Mouse (Mus musculus) thymus, postnatal 4 days (tissue): Measurements from ENCODE around the gene Gigyf1.
A peak's percentile ranks its signal among the peaks of the same experiment; 100 is the strongest.

Experiments used
- DNase-seq: peaks from one replicate; pipeline ENCODE4 v3.0.0; 2021

Gene Gigyf1

DNA sequence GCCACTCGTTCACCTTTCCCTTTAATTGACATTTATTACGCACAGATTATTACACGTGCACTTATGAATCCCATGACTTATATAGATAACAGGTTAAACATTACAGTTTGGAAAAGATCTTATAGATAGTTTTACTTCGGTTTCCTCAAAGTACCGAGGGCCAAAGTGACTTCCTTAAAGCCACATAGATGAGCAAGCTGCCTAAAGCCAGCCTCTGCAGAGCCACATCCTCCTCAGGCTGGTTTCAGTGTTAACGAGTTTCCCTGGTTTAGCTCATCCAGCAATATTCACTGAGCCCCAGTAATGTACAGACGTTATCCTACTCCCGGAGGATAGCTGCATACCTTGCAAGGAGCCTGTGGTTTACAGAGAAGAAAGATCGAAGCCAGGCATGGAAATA lies 17.0 kb downstream of the Gigyf1 start:
- DNase-seq = no peak

DNA sequence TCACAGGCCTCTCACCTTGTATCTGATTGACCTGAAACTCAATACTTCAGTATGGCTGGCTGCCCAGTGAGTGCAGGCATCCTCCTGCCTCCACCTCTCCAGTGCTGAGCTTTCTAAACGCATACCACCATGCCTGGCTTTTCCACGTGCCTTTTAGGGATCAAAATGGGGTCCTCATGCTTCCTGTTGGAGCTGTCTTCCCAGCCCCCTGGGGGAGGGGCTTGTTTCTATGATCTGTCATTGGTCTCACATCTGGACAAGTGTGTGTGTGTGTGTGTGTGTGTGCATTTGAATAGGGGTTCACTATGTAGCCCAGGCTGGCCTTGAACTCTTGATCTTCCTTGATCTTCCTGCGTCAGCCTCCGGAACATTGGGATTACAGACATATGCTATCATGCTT lies 19.1 kb downstream of the Gigyf1 start:
- DNase-seq = no peak

DNA sequence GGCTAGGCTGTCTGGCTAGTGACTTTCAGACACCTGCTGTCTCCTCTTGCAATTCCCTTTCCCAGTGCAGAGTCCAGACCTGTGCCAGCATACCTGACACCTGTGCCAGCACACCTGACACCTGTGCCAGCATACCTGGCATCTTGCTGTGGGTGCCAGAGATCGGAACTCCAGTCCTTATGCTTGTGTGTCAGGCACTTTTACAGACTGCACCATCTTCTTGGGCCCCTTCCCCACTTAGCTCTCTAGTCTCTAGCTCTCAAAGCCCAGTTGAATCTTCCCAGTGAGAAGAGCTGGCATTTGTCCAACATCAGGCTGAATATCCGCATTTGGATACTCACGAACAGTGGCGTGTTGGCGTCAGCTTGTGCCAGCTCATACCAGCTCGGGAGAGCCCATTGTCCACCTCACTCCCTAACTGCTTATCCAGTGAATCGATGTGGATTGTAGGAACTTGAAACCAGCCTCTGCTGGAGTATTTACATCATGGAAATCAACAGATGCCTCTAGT lies 21.0 kb downstream of the Gigyf1 start:
- DNase-seq = no peak

- no peak for DNase-seq
Observed at GRCm38 (mm10) chr5:137540991-137541390, 22.6 kb downstream of the Gigyf1 start.

DNA sequence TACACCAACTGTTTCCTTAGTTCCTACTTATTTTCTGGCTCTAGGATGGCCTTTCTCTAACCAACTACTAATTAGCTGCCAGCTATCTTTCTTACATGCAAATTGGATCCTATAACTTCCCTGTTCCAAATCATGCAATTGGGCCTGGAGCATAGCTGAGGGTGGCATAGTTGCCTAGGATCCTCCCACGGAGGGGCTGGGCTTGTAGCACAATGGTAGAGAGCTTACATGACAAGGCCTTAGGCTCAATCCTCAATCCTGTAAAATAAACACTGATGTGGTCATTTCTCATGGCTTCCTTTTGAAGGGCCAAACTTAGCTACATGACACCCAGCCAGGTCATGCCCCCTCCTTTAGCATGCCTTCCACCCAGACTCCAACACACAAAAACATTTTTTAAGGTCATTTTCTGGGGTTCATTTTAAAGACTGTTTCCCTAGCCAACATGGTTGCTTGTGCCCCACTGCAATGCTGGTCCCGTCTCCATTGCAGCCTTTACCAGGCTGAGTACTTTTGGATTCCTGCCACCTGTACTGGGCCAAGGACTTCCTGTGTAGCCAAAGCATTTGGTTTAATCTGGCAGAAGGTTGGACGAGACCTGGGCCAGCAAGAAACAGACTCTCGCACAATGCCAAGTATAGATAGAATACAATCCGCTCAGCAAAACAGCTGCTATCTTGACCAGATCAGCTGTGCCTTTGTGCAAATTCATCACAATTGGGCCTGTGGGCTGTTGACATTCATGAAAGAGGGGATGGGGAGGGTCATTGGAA lies 23.6 kb downstream of the Gigyf1 start:
- DNase-seq = no peak

DNA sequence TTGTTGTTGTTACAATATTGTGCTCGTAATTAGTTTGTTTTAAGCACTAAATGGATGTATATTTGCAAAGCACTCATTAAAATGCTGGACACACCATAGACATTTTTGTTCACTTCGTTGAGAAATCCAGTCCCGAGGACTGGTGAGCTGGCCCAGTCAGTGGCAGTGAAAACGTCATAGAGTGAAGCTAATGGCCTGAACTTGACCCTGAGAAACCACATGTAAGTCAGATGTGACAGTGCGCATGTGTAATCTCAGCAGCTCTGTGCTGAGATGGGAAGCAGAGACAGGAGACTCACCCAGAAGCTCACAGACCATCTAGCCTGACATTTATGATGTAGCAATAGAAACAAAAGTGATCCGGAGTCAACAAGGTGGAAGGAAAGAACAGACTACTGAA lies 26.6 kb downstream of the Gigyf1 start:
- no peak for DNase-seq

GRCm38 (mm10) chr5:137545596-137545995 lies 27.2 kb downstream of the Gigyf1 start:
- DNase-seq = no peak

DNA sequence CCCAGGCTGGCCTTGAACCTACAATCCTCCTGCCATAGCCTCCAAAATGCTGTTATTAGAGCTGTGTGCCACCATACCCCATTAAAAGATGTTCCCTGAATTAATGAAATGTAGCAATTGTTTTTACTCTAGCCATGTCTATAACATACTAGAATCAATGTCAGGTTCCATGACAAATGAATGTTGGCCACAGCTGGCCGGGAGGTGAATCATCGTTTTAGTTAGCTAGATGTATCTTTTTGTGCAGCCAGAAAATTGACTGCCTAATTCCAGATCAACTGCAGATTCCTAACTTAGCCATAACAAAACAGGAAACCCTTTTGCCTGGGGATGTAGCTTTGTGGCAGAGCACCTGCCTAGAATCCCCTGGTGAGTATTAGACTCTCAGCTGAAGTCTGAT lies 31.5 kb downstream of the Gigyf1 start:
- DNase-seq = no peak

DNA sequence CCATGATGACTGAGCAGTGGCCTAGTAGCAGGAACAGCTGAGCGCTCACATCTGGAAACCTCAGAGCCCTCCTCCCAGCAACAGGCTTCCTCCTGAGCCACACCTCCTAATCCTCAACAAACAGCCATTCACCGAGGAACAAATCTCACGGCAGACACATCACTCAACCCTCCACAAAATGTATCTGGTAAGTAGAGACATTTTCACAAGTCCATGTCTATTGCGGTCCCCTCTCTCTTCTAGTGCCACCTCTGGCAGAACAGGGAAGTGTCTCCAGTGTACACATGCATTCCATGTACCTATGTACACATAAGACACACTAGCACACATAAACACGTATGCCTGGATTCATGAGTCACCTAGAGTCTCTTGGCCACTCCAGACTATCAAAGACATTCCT lies 32.8 kb downstream of the Gigyf1 start:
- peak; percentile 69 for DNase-seq

GRCm38 (mm10) chr5:137553000-137553399 lies 34.7 kb downstream of the Gigyf1 start:
- no peak for DNase-seq

DNA sequence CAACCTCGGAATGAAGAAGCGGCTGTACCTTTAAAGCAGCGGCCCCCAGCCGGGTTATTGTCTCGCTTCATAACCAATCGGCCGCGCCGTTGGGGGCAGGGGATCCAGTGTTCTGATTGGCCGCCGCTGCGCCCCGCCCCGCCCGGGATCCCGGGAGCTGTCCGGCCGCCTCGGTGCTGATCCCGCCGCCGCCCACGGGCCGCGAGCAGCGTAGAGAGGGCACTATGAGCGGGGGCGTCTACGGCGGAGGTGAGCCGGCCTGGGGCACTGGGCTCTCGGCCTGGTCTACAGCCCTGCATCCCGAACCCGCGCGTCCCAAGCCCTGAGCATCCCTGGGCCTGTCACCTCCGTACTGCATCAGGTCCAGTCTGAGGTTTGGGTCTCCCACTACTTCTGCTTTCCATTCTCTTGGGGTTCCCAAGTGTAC lies 35.1 kb downstream of the Gigyf1 start, which contains the start of gene Actl6b:
TSS of gene Actl6b (plus strand) at position 107 of the 427 bp plus-strand sequence.
- peak; percentile 84 for DNase-seq

DNA sequence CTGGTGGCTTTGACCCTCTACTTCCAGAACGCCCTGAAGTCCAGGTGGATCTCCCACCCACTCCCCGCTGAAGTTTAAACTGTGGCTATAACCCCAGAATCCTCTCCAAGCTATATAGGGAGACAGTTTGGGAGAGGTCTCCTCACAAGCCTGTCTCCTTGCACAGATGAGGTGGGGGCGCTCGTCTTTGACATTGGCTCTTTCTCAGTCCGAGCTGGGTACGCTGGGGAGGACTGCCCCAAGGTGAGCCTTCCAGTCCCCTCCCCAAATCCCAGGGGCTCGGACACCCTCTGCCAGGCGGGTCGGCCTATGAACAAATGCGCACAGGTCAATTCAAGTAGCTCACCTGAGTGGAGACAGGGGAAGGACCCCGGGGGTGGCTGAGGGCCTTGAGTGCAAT lies 35.5 kb downstream of the Gigyf1 start:
- DNase-seq = no peak

GRCm38 (mm10) chr5:137561556-137561955 lies 43.2 kb downstream of the Gigyf1 start:
- no peak for DNase-seq

- no peak for DNase-seq
Observed at GRCm38 (mm10) chr5:137562965-137563364, 44.6 kb downstream of the Gigyf1 start.

- DNase-seq = no peak
Observed at GRCm38 (mm10) chr5:137565744-137566143, 47.4 kb downstream of the Gigyf1 start.

DNA sequence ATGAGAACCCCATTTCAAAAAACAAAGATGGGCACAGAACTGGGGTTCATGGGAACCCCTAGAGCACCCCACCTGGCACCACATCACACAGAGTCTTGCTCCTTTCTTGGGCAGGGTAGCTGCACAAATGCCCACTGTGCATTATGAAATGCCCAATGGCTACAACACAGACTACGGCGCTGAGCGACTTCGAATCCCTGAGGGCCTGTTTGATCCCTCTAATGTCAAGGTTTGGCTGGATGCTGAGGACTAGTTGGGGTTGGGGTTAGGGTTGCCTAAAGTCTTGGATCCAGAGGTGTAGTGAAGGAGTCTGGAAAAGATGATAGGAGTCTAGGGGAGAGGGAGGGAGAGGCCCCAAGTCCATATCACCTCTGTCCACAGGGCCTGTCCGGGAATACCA lies 48.1 kb downstream of the Gigyf1 start:
- DNase-seq = no peak

GRCm38 (mm10) chr5:137568223-137568798 lies 50.0 kb downstream of the Gigyf1 start:
- no peak for DNase-seq

GRCm38 (mm10) chr5:137569031-137569430 lies 50.7 kb downstream of the Gigyf1 start:
- no peak for DNase-seq

- DNase-seq = peak; percentile 76
Observed at GRCm38 (mm10) chr5:137569665-137570064, 51.3 kb downstream of the Gigyf1 start, which contains the start of gene Tfr2. TSS of gene Tfr2 (plus strand) at chr5:137569840.

GRCm38 (mm10) chr5:137570181-137570580 lies 51.8 kb downstream of the Gigyf1 start:
- DNase-seq = no peak

- DNase-seq = peak; percentile 23
Observed at GRCm38 (mm10) chr5:137570691-137571586, 52.6 kb downstream of the Gigyf1 start.

- no peak for DNase-seq
Observed at GRCm38 (mm10) chr5:137574470-137574901, 56.1 kb downstream of the Gigyf1 start.
